Mouse (Mus musculus) embryo, embryonic 11 days (tissue): Measurements from ENCODE around the gene Clcn1.

Source experiments
- DNase-seq: peaks from one replicate; pipeline ENCODE4 v3.0.0-alpha.2; 2015

Clcn1 gene

GRCm38 (mm10) chr6:42350968-42351775, 64.7 kb downstream of the Clcn1 start:
- no peak for DNase-seq

DNA sequence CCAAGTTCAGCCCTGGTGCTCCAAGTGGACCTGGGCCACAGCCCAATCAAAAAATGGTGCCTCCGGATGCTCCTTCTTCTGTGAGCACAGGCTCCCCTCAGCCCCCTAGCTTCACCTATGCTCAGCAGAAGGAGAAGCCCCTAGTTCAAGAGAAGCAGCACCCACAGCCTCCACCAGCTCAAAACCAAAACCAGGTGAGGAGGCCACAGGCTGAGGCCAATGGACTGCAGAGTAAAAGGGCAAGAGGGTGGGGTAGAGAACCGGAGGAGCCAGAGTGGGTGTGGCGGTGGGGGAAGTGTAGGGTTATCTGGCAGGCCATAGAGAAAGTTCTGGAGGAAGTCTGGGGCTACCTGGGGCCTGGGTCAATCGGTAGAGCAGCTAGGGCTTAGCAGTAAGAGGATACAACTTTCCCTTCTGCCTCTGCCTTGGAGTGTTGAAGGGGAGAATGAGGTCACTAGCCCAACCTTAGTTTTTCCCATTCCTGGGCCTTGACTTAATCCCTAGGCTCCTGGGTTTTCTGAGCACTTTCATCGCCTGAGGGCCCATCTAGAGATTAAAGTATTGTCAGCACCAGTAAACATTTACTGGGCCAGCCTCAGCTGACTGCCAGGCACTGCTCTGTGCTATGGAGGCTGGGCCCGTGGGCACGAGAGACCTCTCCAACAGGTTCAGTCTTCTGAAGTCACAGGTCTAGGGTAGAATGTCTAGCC, 65.4 kb downstream of the Clcn1 start:
- no peak for DNase-seq

- no peak for DNase-seq
These were observed 66.0 kb downstream of the Clcn1 start for GRCm38 (mm10) chr6:42352486-42352846.

GRCm38 (mm10) chr6:42353180-42353579, 66.7 kb downstream of the Clcn1 start:
- DNase-seq = no peak

DNA sequence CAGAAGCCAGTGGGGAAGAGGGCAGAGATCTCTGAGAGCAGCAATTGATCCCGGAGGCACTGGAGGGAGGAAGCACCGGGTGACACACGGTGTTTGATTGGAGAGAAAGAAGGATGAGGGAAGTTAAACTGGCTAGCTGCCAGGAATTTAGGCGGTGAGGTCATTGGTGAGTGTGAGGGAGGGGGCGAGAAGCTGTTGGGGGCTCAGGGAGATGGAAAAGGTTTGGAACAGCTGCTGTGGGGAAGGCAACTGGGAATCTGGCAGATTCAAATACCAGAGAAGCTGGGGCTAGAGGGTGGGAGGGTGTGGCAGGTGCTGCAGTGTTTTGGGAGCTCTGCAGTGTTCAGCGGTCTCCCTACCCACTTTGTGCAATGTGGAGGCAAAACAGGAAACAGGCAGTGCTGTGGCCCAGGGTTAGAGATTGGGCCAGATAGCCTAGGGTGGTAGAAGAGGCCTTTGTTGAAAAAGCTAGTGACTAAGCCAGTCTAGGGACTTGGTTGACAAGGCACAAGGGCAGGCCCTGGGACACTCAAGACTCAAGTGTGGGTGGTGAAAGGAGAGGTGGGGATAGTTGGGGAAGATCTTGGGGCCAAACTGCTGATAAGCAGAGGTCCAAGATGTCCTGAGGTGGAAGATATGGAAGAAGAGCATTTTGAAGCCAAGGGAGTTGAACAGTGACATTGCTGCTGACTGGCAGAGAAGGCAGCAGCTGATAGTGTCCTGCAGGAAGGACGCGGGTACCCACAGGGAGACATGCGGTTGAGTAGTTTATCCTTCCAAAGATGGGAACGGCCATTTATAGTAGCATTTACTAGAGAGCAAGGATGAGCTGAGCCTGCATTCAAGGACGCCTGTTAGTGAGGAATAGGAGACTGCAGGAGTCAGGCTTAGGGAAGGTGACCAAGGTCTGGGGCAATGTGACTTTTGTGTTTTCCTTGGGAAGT, 67.9 kb downstream of the Clcn1 start:
- no peak for DNase-seq

DNA sequence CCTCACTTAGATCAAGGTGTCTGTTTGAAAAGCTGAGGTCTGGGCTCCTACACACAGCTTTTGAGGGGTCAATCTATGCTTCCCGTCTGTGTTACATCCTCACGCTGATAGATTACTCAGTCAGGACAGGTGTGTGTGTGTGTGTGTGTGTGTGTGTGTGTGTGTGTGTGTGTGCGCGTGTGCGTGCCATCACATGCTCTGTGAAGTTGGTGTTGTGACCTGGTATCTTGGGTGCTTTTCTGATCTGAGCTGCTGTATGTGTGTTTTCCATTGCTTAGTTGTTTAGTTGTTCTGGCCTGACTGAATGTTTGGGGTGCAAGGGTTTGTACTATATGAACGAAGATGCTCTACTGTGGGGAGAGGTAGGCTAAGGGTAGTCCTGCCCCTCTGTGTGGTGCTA, 68.9 kb downstream of the Clcn1 start:
- no peak for DNase-seq

DNA sequence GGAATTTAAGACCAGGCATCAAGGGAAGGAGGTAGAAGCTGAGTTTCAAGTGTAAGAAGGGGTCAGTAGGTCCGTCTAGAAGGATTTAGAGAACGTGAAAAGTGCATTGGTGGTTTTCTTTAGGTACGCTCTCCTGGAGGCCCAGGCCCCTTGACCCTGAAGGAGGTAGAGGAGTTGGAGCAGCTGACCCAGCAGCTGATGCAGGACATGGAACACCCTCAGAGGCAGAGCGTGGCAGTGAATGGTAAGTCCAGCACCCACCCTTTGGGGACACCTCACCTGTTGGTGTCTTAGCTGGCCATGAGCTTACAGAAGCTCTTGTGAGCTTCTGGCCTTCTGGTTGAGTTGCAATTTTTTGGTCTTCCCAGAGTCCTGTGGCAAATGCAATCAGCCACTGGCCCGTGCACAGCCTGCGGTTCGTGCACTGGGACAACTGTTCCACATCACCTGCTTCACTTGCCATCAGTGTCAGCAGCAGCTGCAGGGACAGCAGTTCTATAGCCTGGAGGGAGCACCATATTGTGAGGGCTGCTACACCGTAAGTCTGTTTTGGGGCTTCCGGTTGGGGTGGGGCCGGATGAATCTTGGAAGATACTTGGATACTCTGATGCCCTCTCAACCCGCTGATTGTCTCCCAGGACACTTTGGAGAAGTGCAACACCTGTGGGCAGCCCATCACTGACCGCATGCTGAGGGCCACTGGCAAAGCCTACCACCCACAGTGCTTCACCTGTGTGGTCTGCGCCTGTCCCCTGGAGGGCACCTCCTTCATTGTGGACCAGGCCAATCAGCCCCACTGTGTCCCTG, 69.5 kb downstream of the Clcn1 start:
- no peak for DNase-seq

- no peak for DNase-seq
These were observed 70.4 kb downstream of the Clcn1 start for GRCm38 (mm10) chr6:42356913-42357312.

GRCm38 (mm10) chr6:42357901-42358300, 71.4 kb downstream of the Clcn1 start:
- DNase-seq = no peak

DNA sequence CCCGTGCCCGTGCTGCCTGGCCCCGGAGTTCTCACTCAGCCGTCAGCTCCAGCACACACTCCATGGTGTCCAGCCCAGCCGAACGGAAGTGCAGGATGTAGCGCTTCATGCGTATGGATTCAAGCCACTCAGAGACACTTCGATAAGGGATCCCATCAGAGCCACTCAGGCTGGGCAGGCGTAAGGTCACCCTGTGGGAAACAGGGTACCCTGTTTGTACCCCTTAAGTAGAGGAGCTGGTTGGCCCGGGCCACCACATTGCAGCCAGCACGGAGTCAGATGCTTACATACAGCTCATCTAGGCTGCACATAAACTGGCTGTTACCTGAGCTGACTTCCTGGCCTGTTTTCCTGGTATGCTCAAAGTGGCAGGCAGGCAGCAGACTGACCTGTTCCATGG, 72.4 kb downstream of the Clcn1 start:
- DNase-seq = no peak

DNA sequence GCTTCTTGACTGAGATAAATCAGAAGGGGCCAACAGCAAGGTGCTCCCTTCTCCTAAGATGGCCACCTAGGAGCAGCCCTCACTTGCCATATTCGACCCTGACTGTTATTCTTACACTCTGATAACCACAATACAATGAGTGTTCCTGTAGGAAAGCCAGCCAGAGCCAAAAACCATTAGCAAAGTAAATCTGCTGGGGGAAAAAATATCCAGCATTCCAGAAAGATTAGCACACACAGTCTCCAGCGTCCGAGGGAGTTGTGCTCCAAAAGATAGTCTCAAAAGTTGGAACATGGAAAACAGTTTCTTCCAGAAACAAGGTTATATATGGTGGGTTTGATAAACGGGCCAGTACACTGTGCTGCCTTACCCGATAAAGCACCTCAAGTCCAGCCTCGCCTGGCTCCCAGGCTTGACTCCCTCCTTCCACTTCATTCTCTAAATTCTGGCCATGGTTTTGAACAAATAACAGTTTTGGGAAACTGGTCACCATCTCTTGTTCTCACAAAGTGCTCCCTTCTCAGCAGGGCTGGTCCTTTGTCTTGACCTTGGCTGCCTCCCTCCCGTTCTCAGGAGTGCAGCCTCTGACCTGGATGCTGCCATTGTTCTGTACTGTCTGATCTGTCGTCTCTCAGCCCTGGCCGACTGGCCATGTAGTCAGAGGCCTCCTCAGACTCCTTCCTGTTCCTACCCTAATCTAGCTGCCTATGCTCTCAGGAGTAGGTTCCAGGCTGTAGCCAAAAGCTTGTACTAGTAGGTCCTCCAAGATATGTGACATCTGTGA, 73.1 kb downstream of the Clcn1 start:
- DNase-seq = no peak

GRCm38 (mm10) chr6:42360231-42360840, 73.9 kb downstream of the Clcn1 start:
- DNase-seq = no peak

DNA sequence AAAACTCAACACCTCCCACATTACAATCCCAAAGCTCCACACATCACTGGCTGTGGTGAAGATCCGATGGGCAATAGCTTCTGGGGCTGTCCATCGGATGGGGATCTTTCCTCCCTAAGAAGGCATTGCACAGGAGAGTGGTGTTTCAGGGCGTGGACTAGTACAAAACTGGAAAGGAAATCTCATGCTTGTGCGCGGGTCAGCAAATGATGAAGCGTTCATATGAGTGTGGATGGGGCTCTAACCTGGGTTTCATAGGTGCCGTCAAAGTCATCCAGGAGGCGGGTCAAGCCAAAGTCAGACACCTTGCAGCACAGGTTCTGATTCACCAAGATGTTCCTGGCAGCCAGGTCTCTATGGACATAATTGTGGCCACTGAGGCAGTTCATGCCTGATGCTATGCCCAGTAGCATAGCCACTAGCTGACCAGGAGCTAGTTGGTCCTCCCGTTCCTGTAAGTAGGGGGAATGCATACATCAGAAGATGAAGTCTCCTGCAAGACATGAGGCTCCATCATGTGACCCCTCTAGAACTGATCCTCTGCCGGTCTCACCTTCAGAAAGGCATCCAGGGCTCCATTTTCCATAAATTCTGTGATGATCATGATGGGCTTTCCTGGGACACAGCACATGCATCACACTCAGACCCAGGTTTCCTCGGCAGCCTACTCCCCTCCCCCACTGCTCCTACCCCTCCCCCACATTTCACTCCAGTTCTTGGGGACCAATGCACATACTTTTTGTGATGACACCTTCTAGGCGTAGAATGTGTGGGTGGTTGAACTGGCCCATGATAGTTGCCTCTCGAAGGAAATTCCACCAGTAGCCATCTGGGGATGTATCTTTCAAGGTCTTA, 74.8 kb downstream of the Clcn1 start:
- no peak for DNase-seq

GRCm38 (mm10) chr6:42362074-42362473, 75.6 kb downstream of the Clcn1 start:
- no peak for DNase-seq

- no peak for DNase-seq
These were observed 76.0 kb downstream of the Clcn1 start for GRCm38 (mm10) chr6:42362497-42362896.

GRCm38 (mm10) chr6:42362974-42363373, 76.5 kb downstream of the Clcn1 start:
- DNase-seq = no peak

GRCm38 (mm10) chr6:42364066-42364465, 77.6 kb downstream of the Clcn1 start:
- no peak for DNase-seq

GRCm38 (mm10) chr6:42364607-42365006, 78.1 kb downstream of the Clcn1 start:
- no peak for DNase-seq

- DNase-seq = no peak
These were observed 78.7 kb downstream of the Clcn1 start for GRCm38 (mm10) chr6:42365215-42365614.
